Mouse (Mus musculus): ENCODE results near the gene Unc13d.

DNA sequence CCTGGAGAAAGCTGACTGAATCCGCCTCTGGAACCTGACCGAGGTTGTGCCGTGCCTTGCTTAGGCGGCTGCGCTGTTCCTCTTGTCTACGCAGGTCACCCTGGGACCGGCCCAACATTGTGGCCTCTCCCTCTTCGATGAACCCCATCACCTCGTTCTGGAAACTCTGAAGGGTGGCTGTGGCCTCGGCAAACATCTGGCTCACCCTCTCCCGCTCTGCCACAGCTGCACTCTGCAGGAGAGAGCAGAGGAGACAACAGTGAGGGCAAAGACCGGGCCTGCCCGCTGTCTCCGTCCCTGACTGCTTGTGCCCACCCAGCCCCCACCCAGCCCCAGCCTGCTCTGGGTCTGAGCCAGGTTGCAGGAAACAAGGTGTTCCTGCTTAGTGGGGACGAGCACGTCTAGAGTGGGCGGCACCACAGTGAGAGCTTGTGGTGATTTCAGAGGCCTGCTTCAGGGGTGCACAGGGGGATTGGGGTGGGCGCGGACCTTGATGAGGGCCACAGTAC, 30.1 kb upstream of the Unc13d start:
- TF ChIP-seq CTCF (IDR thresholded peaks at IDR 0.05; ENCODE audit: low read depth) (no peak), EP300 (IDR thresholded peaks at IDR 0.05; ENCODE audit: low read depth) (no peak)

Data from liver, postnatal 0 days (tissue).